Mouse (Mus musculus) brain, embryonic 14.5 days (tissue): ENCODE data around the gene Pgr.

Source experiments
- CTCF ChIP-seq: fragments of 200-500 bp; IDR thresholded peaks from 2 replicates; pipeline ENCODE4 v1.5.1; 2012; ENCODE audit warnings: inconsistent platforms, mild to moderate bottlenecking, moderate library complexity, borderline replicate concordance; ENCODE audit not compliant: insufficient read depth, insufficient read length; ENCODE audit errors: extremely low read depth
- POLR2A ChIP-seq: fragments of 200-500 bp; IDR thresholded peaks from 2 replicates; pipeline ENCODE4 v1.6.1; 2012; ENCODE audit warnings: mild to moderate bottlenecking, inconsistent platforms, borderline replicate concordance; ENCODE audit not compliant: poor library complexity, insufficient read depth, insufficient read length, severe bottlenecking; ENCODE audit errors: extremely low read depth

DNA sequence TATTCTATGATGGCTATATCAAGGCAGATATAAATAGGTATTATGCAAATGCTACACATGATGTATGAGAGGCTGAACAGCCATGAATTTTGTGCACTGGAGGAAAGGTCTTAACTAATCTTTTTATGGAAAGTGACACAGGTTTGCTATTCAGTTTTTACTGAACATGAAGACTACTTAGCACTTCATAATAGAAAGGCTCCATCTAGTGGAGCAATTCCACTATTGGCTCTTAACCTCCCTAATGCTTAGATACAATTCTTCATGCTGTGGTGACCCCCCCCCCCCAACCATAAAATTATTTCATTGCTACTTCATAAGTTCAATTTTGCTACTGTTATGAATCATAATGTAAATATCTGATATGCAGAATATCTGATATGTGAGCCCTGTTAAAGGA lies 101.5 kb downstream of the Pgr start:
- TF ChIP-seq POLR2A (no peak), CTCF (no peak)
